Mouse (Mus musculus) embryo, embryonic 9.5 days (tissue): Measurements from ENCODE around the gene Tat.
A peak's percentile ranks its signal among the peaks of the same experiment; 100 is the strongest.

Experiments used
- DNase-seq: peaks from one replicate; pipeline ENCODE4 v3.0.0-alpha.2; 2017; ENCODE audit errors: extremely low spot score

Gene Tat

GRCm38 (mm10) chr8:109982386-109983105, 7.7 kb upstream of the Tat start:
- DNase-seq: no peak

DNA sequence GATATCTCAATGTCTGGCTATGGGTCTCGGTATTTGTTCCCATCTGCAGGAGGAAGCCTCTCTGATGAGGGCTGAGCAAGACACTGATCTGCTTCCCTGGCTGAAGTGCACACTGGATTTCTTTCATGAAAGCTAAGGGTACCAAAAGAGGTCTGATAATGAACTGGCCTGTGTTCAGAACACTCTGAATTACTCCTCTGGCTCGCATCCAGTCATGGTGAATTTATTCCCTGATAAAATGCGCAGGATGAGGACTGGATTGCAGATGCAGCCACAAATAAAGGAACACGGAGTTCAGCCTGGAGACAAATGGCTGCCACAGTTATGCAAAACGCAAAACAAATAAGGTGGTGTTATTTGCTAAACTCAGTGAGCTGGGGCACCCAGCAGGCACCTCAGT, 6.3 kb upstream of the Tat start:
- no peak for DNase-seq

DNA sequence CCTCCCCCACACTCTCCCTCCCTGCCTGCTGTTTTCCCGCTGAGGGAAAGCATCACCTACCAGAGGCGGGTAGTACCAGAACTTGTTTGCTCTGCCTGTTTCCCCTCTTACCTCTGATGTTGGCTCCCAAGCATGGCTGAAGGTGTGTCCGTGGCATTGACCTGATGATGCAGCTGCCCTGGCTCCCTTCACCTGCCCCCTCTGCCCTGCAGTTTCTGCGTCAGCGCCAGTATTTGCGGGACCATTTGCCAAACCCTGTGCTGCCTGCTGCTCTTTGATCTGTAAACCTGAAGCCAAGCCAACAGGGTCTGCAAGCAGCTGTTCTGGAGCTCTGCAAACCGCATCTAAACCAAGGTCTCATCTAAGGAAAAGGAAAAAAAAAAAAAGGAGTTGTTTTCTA, 3.9 kb upstream of the Tat start:
- no peak for DNase-seq

- DNase-seq: no peak
Observed at GRCm38 (mm10) chr8:109987776-109988175, 2.5 kb upstream of the Tat start.

DNA sequence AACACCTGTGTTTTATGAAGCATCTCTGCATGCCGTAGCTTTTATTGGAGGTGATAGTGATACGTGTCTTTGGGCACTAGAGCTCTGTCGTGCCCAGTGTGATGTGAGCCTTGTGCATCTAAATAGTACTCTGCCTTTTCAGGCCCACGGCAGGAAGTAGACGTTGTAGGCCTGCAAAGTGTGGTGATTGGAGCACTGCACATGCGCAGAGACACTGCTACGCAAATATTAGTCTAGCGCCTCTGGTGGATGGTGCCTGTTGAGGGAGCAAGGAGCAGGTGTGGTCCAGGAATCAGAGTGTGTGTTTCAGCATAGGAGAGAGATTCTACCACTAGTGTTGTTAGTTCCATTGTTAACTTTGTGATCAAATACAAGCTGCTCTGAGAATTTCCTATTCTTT, 1.1 kb upstream of the Tat start:
- no peak for DNase-seq

- DNase-seq: no peak
Observed at GRCm38 (mm10) chr8:109992166-109992565, 1.9 kb downstream of the Tat start.

DNA sequence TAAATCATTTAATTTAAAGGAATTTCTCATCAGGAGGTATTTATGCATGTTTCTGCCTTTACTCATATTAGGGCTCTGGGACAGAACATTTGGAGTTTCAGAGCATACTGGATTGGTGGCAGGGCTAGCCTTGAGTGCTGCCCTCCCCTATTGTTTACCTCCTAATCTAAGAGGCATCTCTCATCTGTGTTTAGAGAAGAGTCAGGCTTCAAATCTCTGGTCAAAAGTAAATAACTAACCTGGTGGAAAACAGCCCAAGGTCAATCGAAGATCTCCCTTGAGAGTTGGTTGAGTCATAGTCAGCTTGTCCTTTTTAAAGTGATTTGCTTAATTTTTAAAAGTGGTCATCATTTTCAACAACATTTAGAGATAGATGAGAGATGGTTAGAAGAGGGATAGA, 2.7 kb downstream of the Tat start:
- no peak for DNase-seq

DNA sequence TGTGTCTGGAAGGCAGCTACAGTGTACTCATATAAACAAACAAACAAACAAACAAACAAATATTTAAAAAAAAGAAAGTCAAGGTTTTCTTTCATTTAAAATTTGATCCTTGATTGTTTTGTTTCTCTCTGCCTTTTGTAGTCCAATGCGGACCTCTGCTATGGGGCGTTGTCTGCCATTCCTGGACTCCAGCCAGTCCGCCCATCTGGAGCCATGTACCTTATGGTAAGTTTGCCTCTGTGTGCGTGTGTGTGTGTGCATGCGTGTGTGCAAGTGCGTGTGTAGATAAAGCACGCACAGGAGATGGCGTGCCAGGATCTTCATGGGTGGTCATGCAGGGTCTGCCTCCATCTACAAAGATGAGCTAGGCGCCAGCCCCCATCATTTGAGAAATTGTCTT, 7.1 kb downstream of the Tat start:
- no peak for DNase-seq

- no peak for DNase-seq
Observed at GRCm38 (mm10) chr8:109998066-109998465, 7.8 kb downstream of the Tat start.

- DNase-seq: no peak
Observed at GRCm38 (mm10) chr8:109999974-110000373, 9.7 kb downstream of the Tat start.

DNA sequence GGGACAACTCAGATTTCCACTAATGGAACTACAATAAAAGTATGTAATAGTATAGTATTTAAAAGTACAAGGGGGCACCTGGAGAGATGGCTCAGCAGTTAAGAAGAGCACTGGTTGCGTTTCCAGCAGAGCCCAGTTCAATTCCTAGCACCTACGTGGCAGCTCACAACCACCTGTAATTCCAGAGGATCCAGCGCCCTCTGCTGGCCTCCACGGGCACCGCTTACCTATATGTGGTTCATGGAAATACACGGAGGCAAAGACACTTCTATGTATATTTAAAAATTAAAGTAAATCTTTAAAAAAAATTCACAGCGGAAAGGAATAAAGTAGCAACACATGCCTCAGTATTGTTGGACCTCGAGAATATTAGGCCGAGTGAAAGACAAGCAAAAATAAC, 12.7 kb downstream of the Tat start:
- DNase-seq: peak; percentile 19

- DNase-seq: no peak
Observed at GRCm38 (mm10) chr8:110004300-110004699, 14.1 kb downstream of the Tat start.

GRCm38 (mm10) chr8:110006312-110007023, 16.2 kb downstream of the Tat start:
- no peak for DNase-seq

DNA sequence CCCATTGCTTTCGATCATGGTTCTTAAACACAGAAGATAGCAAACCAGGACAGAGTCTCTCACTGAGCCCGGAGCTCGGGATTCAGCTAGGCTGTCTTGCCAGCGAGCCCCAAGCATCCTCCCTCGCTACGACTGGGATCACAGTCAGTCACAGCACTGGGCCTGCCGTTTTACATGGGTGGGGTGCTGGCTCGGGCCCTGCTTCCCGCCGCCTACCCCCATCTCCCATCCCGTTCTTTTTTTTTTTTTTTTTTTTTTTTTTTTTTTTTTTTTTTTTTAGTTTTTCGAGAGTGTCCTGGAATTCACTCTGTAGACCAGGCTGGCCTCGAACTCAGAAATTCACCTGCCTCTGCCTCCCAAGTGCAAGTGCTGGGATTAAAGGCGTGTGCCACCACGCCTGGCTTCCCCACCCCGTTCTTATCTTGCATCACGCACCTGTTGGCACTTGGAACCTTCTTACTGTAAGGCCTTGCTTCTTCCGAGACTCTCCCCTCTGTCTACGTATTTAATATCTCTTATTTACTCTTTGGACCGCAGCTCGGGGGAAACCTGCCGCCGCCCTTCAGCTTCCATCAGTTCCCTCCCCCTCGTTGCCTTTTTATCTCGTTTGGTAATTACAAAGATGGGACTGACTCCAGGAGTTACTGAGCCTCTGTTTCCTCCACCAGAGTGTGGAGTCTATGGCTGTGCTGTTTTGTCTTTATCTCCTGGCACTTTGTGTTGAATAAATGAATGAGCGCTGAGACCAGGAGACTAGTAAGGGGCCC, 18.2 kb downstream of the Tat start:
- no peak for DNase-seq

GRCm38 (mm10) chr8:110008995-110009446, 18.8 kb downstream of the Tat start:
- no peak for DNase-seq

DNA sequence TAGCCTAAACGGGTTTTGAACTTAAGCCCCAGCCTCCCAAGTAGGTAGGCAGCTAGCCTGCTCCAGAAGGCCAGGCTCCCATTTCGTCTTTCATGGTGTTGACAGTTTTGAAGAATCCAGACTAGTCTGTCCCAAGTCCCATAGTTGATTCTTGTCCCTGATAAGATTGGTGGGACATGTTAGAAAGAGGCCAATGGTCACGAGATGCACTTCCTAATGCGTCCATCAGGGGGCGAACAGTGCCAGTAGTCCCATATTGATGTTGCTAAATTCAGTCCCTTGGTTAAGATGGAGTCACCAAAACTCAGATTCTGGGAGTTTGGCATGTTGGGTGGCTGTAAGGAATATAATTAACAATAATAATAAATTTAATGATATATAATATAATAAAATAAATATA, 20.6 kb downstream of the Tat start:
- peak; percentile 41 for DNase-seq

DNA sequence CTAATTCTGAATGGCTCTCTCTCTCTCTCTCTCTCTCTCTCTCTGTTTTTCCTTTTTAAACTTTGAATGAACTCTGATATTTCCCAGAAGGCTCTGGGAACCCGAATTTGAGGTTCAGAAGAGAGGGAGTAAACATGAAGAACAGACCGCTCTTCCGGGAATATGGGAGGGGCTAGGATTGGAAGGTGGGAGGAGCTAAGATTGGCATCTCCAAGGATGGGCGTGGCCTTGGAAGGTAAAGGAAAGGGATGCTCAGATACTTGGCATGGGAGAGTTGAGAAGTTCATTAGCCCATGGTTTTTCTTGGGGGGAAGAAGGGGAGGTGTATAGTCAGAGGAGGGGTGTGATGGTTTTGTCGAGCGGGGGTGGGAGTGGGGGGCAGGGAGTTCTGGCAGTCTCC, 31.8 kb downstream of the Tat start:
- DNase-seq: no peak

DNA sequence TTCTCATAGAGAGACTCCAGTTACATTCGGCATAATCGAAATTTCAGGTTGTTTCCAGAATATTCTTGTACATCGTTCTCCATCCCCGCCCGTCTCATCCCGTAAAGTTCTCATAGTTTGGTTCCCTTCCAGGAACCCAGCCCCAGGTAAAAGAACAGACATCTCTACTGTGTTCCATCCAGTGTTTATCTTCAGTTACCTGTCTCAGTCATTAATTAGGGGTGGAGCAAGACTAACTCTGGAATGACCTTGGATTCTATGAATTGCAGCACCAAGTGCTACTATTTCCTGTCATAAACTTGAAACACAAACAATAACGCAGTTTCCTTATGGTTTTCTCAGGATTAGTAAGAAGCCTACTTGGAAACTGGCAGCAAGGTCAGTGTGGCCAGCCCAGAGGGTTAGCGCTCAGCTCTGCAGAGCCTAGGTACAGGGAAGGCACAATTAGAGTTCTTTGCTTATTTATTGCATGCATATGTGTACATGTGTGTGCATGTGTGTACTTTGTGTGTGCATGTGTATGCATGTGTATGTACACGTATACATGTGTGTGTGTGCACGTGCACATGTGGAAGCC, 32.6 kb downstream of the Tat start:
- DNase-seq: no peak

GRCm38 (mm10) chr8:110033771-110034170, 43.5 kb downstream of the Tat start:
- DNase-seq: peak; percentile 17

GRCm38 (mm10) chr8:110034331-110034730, 44.1 kb downstream of the Tat start:
- DNase-seq: no peak

DNA sequence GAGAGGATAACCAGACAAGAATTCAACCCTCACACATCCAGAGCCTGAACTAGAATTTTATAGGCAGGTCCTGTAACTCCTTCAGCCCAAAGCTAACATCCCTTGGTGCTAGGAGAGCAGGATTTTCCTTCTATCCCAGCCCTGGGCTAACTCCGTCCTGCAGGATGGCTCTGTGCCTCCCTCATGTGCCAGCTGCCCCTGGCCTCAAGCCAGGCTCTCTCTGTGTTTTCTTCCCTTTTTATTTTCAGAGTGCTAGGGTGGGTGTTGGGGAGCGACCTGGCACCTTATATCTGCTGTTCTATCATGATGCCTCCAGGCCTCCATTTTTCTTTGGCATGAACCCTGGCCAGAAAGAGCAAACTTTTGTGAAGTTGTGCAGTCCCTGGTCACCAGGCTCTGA, 45.9 kb downstream of the Tat start:
- no peak for DNase-seq

DNA sequence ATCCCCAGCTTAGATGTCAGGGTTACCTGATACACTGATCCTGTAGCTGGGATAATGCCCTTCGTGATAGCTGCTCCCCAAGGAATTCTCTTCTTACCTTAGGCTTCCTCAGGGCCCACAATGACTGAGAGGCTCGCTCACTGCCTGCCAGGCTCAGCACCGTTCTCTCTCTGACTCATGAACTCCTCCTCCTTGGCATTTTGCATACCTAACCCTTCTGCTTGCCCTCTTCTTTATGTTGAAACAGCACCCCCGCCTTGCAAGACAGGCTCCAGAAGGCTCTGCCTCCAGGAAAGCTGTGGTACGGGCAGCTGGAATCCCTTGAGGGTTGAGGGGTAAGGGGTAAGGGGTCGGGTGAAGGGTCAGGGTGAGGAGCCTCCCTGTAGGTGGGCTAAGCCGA, 49.0 kb downstream of the Tat start:
- DNase-seq: no peak
